Mouse (Mus musculus) hindbrain, embryonic 16.5 days (tissue): ENCODE results near the gene Gm11037. TPM values are rescaled to one million over a fixed set of nuclear protein-coding genes. Genes with fewer than 3 reads are reported as not detected.

ENCODE experiments used
- ATAC-seq: fragments of 200-750 bp; cut with Nextera tagmentation; 2 replicates; pipeline ENCODE4 v1.8.0; 2017; ENCODE audit warnings: moderate TSS enrichment, moderate library complexity
- H3K27ac ChIP-seq: fragments of 300-500 bp; sonication (generic); 2 replicates; pipeline ENCODE4 v1.5.1; 2014; ENCODE audit warnings: low read depth, mild to moderate bottlenecking, control low read depth, low read length, moderate library complexity
- H3K27me3 ChIP-seq: fragments of 300-500 bp; sonication (generic); replicated peaks from 2 replicates; pipeline ENCODE4 v1.6.1; 2014; ENCODE audit warnings: low read length; ENCODE audit not compliant: control insufficient read depth, insufficient read depth
- H3K36me3 ChIP-seq: fragments of 300-500 bp; sonication (generic); 2 replicates; pipeline ENCODE4 v1.6.1; 2014; ENCODE audit warnings: mild to moderate bottlenecking, low read length, moderate library complexity, mixed read lengths; ENCODE audit not compliant: control insufficient read depth, insufficient read depth
- H3K4me1 ChIP-seq: fragments of 300-500 bp; sonication (generic); 2 replicates; pipeline ENCODE4 v1.6.1; 2014; ENCODE audit warnings: low read depth, low read length; ENCODE audit not compliant: control insufficient read depth, insufficient read depth
- H3K4me2 ChIP-seq: fragments of 300-500 bp; sonication (generic); 2 replicates; pipeline ENCODE4 v1.6.1; 2014; ENCODE audit warnings: mild to moderate bottlenecking, low read length, control low read depth, moderate library complexity
- H3K4me3 ChIP-seq: fragments of 300-500 bp; sonication (generic); 2 replicates; pipeline ENCODE4 v1.5.1; 2014; ENCODE audit warnings: mild to moderate bottlenecking, low read length, control low read depth, moderate library complexity
- H3K9ac ChIP-seq: fragments of 300-500 bp; sonication (generic); 2 replicates; pipeline ENCODE4 v1.6.1; 2014; ENCODE audit warnings: low read depth, mild to moderate bottlenecking, control low read depth, low read length, moderate library complexity
- H3K9me3 ChIP-seq: fragments of 300-500 bp; sonication (generic); 2 replicates; pipeline ENCODE4 v1.6.1; 2014; ENCODE audit warnings: mild to moderate bottlenecking, low read length, moderate library complexity; ENCODE audit not compliant: control insufficient read depth
- WGBS: fragments of 180-500 bp; shearing (Covaris S2); extraction: QIAGEN DNeasy Blood & Tissue Kit; methylation state at CpG from one replicate; pipeline ENCODE4 v1.1.7; 2014; 5-methylcytosine and 5-hydroxymethylcytosine counted together
- polyA plus RNA-seq: library from polyadenylated mRNA; unstranded; fragments of >200 nt; fragmentation: Nextera tagmentation; extraction: Ambion mirVana; gene quantifications from 2 replicates; pipeline ENCODE4 v1.2.1, GENCODE M21; 2015

Gene Gm11037
- polyA plus RNA-seq, 1 experiment from 2014 or later: not detected

- peaks cover 15% of the 10 kb centered on the region for H3K27me3 ChIP-seq
- no peak overlapping the region for H3K9ac ChIP-seq
- WGBS: 54% methylated on average over 9 of the region's 9 CpGs
- no peak overlapping the region for H3K4me2 ChIP-seq
- no peak overlapping the region for H3K27ac ChIP-seq
- H3K9me3 ChIP-seq: no peaks in the 10 kb centered on the region
- H3K4me1 ChIP-seq: peaks cover 24% of the 10 kb centered on the region
- no peak overlapping the region for H3K4me3 ChIP-seq
- no peaks in the 10 kb centered on the region for H3K36me3 ChIP-seq
- no peak for ATAC-seq
Observed at GRCm38 (mm10) chr2:131172322-131172721, 39.0 kb downstream of the Gm11037 start.

DNA sequence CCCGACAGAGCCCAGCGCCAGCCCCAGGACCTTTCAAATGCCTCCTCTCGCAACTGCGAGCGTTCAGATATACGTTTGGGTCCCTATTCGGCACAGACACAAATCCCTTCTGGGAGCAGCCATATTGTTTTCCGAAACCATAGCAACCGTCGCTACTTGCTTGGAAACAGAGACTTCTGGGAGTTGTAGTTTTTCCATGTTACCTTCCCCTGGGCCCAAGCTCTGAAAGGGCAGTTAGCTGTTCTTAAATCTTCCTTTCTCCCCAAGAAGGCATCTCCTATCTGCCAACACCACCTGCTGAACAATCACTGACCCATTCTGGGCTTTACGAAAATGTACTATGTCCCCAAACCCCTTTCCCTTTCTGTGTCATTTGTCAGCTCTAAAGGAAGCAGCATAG, 41.4 kb downstream of the Gm11037 start:
- 4% methylated on average over 11 of the region's 11 CpGs for WGBS
- Histone ChIP-seq H3K36me3 (no peaks in the 10 kb centered on the region), H3K4me1 (peaks cover 41% of the 10 kb centered on the region), H3K9ac (peak overlapping the region; percentile 55), H3K27ac (peak overlapping the region; percentile 42; the same call in 1 of the 2 replicates), H3K9me3 (no peaks in the 10 kb centered on the region), H3K4me3 (peak overlapping the region; percentile 53), H3K4me2 (peak overlapping the region; percentile 98), H3K27me3 (peaks cover 15% of the 10 kb centered on the region)
- peak; percentile 64 for ATAC-seq

- Histone ChIP-seq H3K36me3 (no peaks in the 10 kb centered on the region), H3K27ac (peak overlapping the region; percentile 42; the same call in 1 of the 2 replicates), H3K4me1 (peaks cover 41% of the 10 kb centered on the region), H3K27me3 (peaks cover 15% of the 10 kb centered on the region), H3K4me2 (no peak overlapping the region), H3K4me3 (no peak overlapping the region), H3K9ac (no peak overlapping the region), H3K9me3 (no peaks in the 10 kb centered on the region)
- ATAC-seq: no peak
- WGBS: 59% methylated on average over 3 of the region's 3 CpGs
Observed at GRCm38 (mm10) chr2:131175286-131175944, 42.1 kb downstream of the Gm11037 start.

- Histone ChIP-seq H3K4me2 (no peak overlapping the region), H3K4me3 (no peak overlapping the region), H3K4me1 (peaks cover 41% of the 10 kb centered on the region), H3K27ac (no peak overlapping the region), H3K36me3 (no peaks in the 10 kb centered on the region), H3K27me3 (peaks cover 15% of the 10 kb centered on the region), H3K9ac (no peak overlapping the region), H3K9me3 (no peaks in the 10 kb centered on the region)
- no peak for ATAC-seq
- 100% methylated on average over 1 of the region's 1 CpGs for WGBS
Observed at GRCm38 (mm10) chr2:131175945-131176309, 42.6 kb downstream of the Gm11037 start.

GRCm38 (mm10) chr2:131176491-131176890, 43.2 kb downstream of the Gm11037 start:
- H3K27me3 ChIP-seq: peaks cover 15% of the 10 kb centered on the region
- ATAC-seq: no peak
- peaks cover 41% of the 10 kb centered on the region for H3K4me1 ChIP-seq
- H3K27ac ChIP-seq: no peak overlapping the region
- no peak overlapping the region for H3K9ac ChIP-seq
- peak overlapping the region; percentile 97; the same call in 1 of the 2 replicates for H3K4me2 ChIP-seq
- no peaks in the 10 kb centered on the region for H3K36me3 ChIP-seq
- 54% methylated on average over 5 of the region's 5 CpGs for WGBS
- H3K4me3 ChIP-seq: no peak overlapping the region
- H3K9me3 ChIP-seq: no peaks in the 10 kb centered on the region

DNA sequence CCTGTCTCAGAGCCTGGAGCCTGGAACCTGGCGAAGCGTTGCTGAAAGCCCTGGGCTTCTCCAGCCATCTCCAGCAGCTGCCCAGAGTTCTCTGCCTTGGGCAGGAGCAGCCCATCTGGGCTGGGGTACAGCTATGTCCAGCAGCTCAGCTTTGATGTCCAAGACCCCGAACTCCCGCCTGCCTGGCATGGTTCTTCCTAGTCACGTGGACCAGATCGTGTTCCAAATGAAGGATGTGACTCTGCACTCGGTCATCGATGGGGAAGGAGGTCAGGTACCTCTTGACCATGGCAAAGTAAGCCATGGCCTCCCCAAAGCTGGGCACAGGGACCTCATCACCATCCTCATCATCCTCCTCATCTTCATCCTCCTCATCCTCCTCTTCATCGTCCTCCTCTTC, 44.6 kb downstream of the Gm11037 start:
- Histone ChIP-seq H3K27me3 (peaks cover 2% of the 10 kb centered on the region), H3K36me3 (no peaks in the 10 kb centered on the region), H3K9ac (peak overlapping the region; percentile 28; the same call in 1 of the 2 replicates), H3K27ac (no peak overlapping the region), H3K9me3 (no peaks in the 10 kb centered on the region), H3K4me1 (peaks cover 41% of the 10 kb centered on the region), H3K4me2 (peak overlapping the region; percentile 97), H3K4me3 (peak overlapping the region; percentile 78)
- no peak for ATAC-seq
- WGBS: 80% methylated on average over 9 of the region's 9 CpGs

- no peaks in the 10 kb centered on the region for H3K9me3 ChIP-seq
Observed at GRCm38 (mm10) chr2:131178828-131179245, 45.5 kb downstream of the Gm11037 start.

DNA sequence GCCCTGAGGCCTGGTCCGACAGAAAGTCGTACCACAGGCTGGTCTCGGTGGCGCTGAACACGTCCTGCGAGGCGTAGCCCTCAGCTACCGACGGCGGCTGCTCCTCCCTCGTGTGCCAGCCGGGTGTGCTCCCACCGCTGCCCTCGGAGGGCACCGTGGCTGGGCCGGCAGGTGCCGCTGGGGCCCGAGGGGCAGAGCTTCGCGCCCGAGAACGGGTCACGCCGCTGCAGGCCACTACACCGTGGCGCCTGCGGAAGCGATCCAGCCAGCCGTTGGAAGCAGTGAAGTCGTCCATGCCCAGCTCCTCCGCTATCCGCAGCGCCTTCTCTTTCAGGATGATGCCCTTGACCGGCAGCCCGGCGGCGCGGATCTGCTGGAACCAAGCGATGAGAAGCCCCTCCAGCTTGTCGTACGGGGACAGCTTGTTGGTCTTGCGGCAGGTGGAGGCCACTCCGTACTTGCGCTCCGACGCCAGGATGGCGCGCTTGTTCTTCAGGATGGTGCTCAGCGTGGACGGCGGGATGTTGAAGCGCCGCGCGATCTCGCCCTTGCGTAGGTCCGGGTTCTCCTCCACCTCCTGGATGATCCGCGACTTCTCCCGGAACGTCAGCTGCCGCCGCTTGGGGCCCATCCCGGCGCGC, 46.1 kb downstream of the Gm11037 start:
- Histone ChIP-seq H3K27me3 (no peaks in the 10 kb centered on the region), H3K36me3 (no peaks in the 10 kb centered on the region), H3K9me3 (no peaks in the 10 kb centered on the region), H3K9ac (peak overlapping the region; percentile 88), H3K4me3 (peak overlapping the region; percentile 78), H3K27ac (peak overlapping the region; percentile 97), H3K4me1 (peaks cover 35% of the 10 kb centered on the region), H3K4me2 (peak overlapping the region; percentile 97)
- under 1% methylated on average over 67 of the region's 67 CpGs for WGBS
- peak; percentile 62 for ATAC-seq

More at GRCm38 (mm10) chr2:131178828-131179245, 45.5 kb downstream of the Gm11037 start:
- H3K4me3 ChIP-seq: peak overlapping the region; percentile 78
- peaks cover 41% of the 10 kb centered on the region for H3K4me1 ChIP-seq
- peak overlapping the region; percentile 97 for H3K27ac ChIP-seq
- H3K9ac ChIP-seq: peak overlapping the region; percentile 88
- ATAC-seq: no peak
- H3K4me2 ChIP-seq: peak overlapping the region; percentile 97
- H3K27me3 ChIP-seq: no peaks in the 10 kb centered on the region
- 26% methylated on average over 25 of the region's 26 CpGs for WGBS
- H3K36me3 ChIP-seq: no peaks in the 10 kb centered on the region

GRCm38 (mm10) chr2:131179990-131180587, 46.8 kb downstream of the Gm11037 start, which contains the start of gene Cenpb:
TSS of gene Cenpb (minus strand) at chr2:131180067.
- Histone ChIP-seq H3K4me1 (peaks cover 30% of the 10 kb centered on the region), H3K4me3 (peak within 1 kb of the TSS; percentile 78), H3K36me3 (no peaks in the 10 kb centered on the region), H3K9me3 (no peaks in the 10 kb centered on the region), H3K4me2 (peak within 1 kb of the TSS; percentile 97), H3K27me3 (no peaks in the 10 kb centered on the region), H3K9ac (peak within 1 kb of the TSS; percentile 88), H3K27ac (peak within 1 kb of the TSS; percentile 97)
- ATAC-seq: peak; percentile 85
- 3% methylated on average over 38 of the region's 57 CpGs for WGBS
